In genomic region chr4:42945445-42945844, GRCm38 (mm10) we compare ENCODE assay signal across 21 mouse cellular contexts. TPM values are rescaled to one million over a fixed set of nuclear protein-coding genes. Genes with fewer than 3 reads are reported as not detected.
"Had no signal": no experiment of that assay in that cellular context is flagged by ENCODE, and none has a peak within 500 bp of the region (broad histone marks: within the 10 kb centered on the region; RNA-seq: fewer than 3 reads in every experiment).

No protein-coding gene starts in this region.

- DNase-seq: gastrocnemius, postnatal 25 days had no signal

- H3K4me3 ChIP-seq: heart, embryonic 10.5 days; heart, embryonic 12.5 days; hindbrain, embryonic 10.5 days; hindbrain, embryonic 12.5 days; intestine, embryonic 15.5 days; limb, embryonic 10.5 days; limb, embryonic 12.5 days had no signal

- H3K27ac ChIP-seq: heart, embryonic 10.5 days; hindbrain, embryonic 10.5 days; intestine, embryonic 15.5 days; limb, embryonic 10.5 days; limb, embryonic 12.5 days had no signal

RNA-seq across cellular contexts. Expression of gene 1700022I11Rik, which starts 24.0 kb away (rescaled TPM):
- total RNA-seq: forebrain, postnatal 0 days; gastrocnemius, adult 18-20 months; gastrocnemius, adult 8-10 months; gastrocnemius, postnatal 25 days; gastrocnemius, postnatal 4 days; heart, adult 18-20 months; heart, adult 8-10 months; heart, postnatal 10 days; heart, postnatal 25 days; heart, postnatal 4 days; layer of hippocampus, adult 8-10 months; layer of hippocampus, postnatal 25 days; left cerebral cortex, adult 18-20 months; left cerebral cortex, postnatal 14 days had no signal
